Mouse (Mus musculus) cerebellum, postnatal 36 days (tissue): Measurements from ENCODE around the gene Foxp2.

Source experiments
- DNase-seq, 2 experiments: peaks; one replicate each; pipeline ENCODE4 v3.0.0; 2021 to 2022; ENCODE audit warnings: mixed read lengths in 2 of 2

The Foxp2 gene

GRCm38 (mm10) chr6:15378261-15378660 lies 477.1 kb downstream of the Foxp2 start:
- no peak for DNase-seq

GRCm38 (mm10) chr6:15396462-15396861 lies 495.3 kb downstream of the Foxp2 start:
- DNase-seq: no peak

GRCm38 (mm10) chr6:15397485-15397884 lies 496.3 kb downstream of the Foxp2 start:
- no peak for DNase-seq

GRCm38 (mm10) chr6:15401138-15401537 lies 500.0 kb downstream of the Foxp2 start:
- DNase-seq: no peak

GRCm38 (mm10) chr6:15402026-15402425 lies 500.9 kb downstream of the Foxp2 start:
- no peak for DNase-seq

- no peak for DNase-seq
Observed at GRCm38 (mm10) chr6:15415099-15415498, 514.0 kb downstream of the Foxp2 start.

- DNase-seq: no peak
Observed at GRCm38 (mm10) chr6:15459701-15460100, 558.6 kb downstream of the Foxp2 start.

- no peak for DNase-seq
Observed at GRCm38 (mm10) chr6:15463390-15463789, 562.2 kb downstream of the Foxp2 start.

- no peak for DNase-seq
Observed at GRCm38 (mm10) chr6:15465471-15465870, 564.3 kb downstream of the Foxp2 start.

- no peak for DNase-seq
Observed at GRCm38 (mm10) chr6:15466634-15467033, 565.5 kb downstream of the Foxp2 start.

- DNase-seq: no peak
Observed at GRCm38 (mm10) chr6:15486909-15487308, 585.8 kb downstream of the Foxp2 start.
